Mouse (Mus musculus) cortical plate, adult 2 months (tissue): ENCODE results near the gene Abhd12.

ENCODE experiments used
- CTCF ChIP-seq: fragments of 200-500 bp; IDR thresholded peaks from 2 replicates; pipeline ENCODE4 v1.5.1; 2011; ENCODE audit warnings: mild to moderate bottlenecking, control low read depth, low read length; ENCODE audit not compliant: insufficient read depth; ENCODE audit errors: extremely low read depth
- POLR2A ChIP-seq: fragments of 200-500 bp; IDR thresholded peaks from 2 replicates; pipeline ENCODE4 v1.6.1; 2011; ENCODE audit warnings: mild to moderate bottlenecking, low read length, control low read depth; ENCODE audit not compliant: insufficient read depth; ENCODE audit errors: extremely low read depth

GRCm38 (mm10) chr2:150847436-150847995 lies 57.0 kb downstream of the Abhd12 start:
- no peak for TF ChIP-seq POLR2A
- TF ChIP-seq CTCF, result no peak
